Mouse (Mus musculus) brain, embryonic 14.5 days (tissue): ENCODE measurements around the gene Olfr71. TPM values are rescaled to one million over a fixed set of nuclear protein-coding genes. Genes with fewer than 3 reads are reported as not detected.

Experiments used
- DNase-seq: peaks from one replicate; pipeline ENCODE4 v3.0.0-alpha.2; 2011; ENCODE audit warnings: low read depth
- CTCF ChIP-seq: fragments of 200-500 bp; IDR thresholded peaks from 2 replicates; pipeline ENCODE4 v1.5.1; 2012; ENCODE audit warnings: inconsistent platforms, mild to moderate bottlenecking, moderate library complexity, borderline replicate concordance; ENCODE audit not compliant: insufficient read depth, insufficient read length; ENCODE audit errors: extremely low read depth
- POLR2A ChIP-seq: fragments of 200-500 bp; IDR thresholded peaks from 2 replicates; pipeline ENCODE4 v1.6.1; 2012; ENCODE audit warnings: mild to moderate bottlenecking, inconsistent platforms, borderline replicate concordance; ENCODE audit not compliant: poor library complexity, insufficient read depth, insufficient read length, severe bottlenecking; ENCODE audit errors: extremely low read depth
- polyA plus RNA-seq: library from polyadenylated mRNA; depleted of rRNA; stranded (reverse); fragments of >200 nt; gene quantifications from 2 replicates; pipeline ENCODE4 v1.2.3, GENCODE M21; 2012

Olfr71 gene
- polyA plus RNA-seq, 1 experiment, result not detected

- no peak for DNase-seq
- TF ChIP-seq CTCF (no peak), POLR2A (no peak)
Observed at GRCm38 (mm10) chr4:43729794-43730550, 19.9 kb upstream of the Olfr71 start, which contains the start of gene Spaar. Gene Spaar (plus strand): TSS chr4:43730034.

GRCm38 (mm10) chr4:43729126-43729525 is 19.1 kb upstream of the Olfr71 start:
- no peak for TF ChIP-seq CTCF
- no peak for TF ChIP-seq POLR2A
- no peak for DNase-seq

DNA sequence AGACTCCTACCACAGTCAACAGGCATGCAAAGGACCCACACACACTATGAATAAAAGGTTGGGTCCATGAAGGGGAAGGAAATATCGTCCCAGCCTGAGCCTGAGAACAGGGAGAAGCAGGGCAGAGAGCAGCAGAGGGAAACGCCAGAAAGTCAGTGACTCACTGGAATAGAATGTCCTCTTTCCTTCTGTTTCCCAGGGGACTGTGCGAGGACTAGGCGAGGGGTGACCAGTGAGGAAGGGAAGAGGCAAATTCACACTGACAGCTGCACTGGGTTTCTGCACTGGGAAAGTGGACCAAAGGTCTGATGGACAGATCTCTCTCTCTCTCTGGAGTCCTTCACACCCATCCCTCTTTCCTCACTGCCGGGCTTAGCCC is 18.5 kb upstream of the Olfr71 start:
- DNase-seq, result no peak
- TF ChIP-seq CTCF, result no peak
- TF ChIP-seq POLR2A, result no peak

- TF ChIP-seq CTCF (no peak), POLR2A (no peak)
Observed at GRCm38 (mm10) chr4:43727718-43728575, 17.9 kb upstream of the Olfr71 start.

DNA sequence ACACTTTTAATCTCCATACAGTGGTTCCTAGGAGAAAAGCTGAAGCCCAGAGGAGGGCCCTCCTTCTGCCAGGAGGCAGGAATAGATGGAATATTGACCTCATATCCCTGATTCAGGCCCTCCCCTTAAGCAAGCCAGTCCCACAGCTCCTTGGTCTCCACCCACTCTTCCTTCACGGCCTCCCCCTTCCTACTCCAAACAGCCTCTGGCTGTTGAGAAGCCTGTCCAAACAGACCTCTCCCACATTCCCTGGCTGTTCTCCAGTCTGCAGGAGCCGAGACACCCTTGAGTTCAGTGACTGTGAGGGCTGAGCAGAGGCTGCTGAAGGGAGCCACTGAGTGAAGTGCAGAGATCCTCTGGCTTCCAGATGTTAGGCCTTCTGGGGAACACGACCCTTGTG is 16.9 kb upstream of the Olfr71 start, which contains the start of gene Hrct1:
Gene Hrct1 (plus strand): TSS at position 194 of the 400 bp plus-strand sequence.
- TF ChIP-seq CTCF, result no peak
- TF ChIP-seq POLR2A, result no peak
- DNase-seq, result no peak

More at GRCm38 (mm10) chr4:43727718-43728575, 17.9 kb upstream of the Olfr71 start:
- no peak for DNase-seq

- DNase-seq, result no peak
- TF ChIP-seq CTCF (no peak), POLR2A (no peak)
Observed at GRCm38 (mm10) chr4:43726228-43726993, 16.4 kb upstream of the Olfr71 start.

DNA sequence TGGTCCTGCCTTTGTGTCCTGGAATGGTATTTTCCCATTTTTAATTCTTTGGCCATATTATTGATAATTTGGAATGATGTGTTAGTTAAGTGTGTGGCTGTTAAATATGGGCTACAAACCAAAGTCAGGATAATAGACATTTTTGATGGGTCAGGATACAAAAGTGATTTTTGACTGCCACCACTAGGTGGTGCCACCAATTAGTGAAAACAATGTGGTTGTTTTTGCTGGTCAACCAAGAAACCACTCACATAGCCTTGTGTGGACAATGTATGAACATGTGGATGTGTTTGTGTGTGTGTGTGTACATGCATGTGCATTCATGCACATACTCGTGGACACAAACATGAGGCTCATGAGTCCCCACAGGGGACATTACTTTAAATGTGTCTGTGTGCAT is 14.7 kb upstream of the Olfr71 start:
- TF ChIP-seq CTCF (peak; percentile 43; the same call in 1 of the 2 replicates), POLR2A (no peak)
- DNase-seq, result peak; percentile 35

GRCm38 (mm10) chr4:43722191-43722590 is 12.1 kb upstream of the Olfr71 start:
- TF ChIP-seq POLR2A (no peak), CTCF (no peak)
- DNase-seq, result peak; percentile 31

DNA sequence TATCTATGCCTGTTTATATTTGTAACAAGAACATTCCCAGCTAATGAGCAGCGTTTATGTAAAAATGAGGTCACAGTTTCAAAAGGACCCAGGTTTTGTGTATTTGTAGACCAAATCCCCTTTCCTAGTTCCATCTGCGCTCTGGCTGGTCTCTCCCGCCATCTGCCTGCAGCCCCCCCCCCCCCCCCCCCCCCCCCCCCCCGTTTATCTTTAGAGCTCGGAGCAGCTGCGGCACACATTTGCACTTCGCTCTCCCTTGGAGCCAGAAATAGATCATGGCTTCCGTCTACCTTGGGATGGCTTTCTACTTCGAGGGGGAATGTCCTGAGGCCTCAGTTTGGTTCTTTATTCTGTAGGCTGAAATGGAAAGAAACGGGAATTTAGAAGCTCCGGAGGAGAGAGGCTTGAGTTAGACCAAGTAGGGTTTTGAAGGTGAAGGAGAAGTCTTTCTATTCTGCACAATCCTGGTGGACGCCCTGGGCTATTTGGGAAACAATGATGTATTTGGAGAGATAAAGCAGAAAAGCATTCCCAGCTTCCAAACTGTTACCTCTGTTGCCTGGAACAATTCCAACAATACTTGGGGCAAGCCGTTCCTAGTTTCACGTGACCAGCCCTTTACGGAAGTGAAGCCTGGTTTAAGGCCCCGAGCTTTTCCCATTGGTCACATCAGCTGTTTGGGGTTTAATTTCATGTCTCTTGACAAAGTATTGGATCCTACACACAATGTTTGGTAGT is 10.6 kb upstream of the Olfr71 start:
- TF ChIP-seq POLR2A, result no peak
- TF ChIP-seq CTCF, result no peak
- DNase-seq, result peak; percentile 75

DNA sequence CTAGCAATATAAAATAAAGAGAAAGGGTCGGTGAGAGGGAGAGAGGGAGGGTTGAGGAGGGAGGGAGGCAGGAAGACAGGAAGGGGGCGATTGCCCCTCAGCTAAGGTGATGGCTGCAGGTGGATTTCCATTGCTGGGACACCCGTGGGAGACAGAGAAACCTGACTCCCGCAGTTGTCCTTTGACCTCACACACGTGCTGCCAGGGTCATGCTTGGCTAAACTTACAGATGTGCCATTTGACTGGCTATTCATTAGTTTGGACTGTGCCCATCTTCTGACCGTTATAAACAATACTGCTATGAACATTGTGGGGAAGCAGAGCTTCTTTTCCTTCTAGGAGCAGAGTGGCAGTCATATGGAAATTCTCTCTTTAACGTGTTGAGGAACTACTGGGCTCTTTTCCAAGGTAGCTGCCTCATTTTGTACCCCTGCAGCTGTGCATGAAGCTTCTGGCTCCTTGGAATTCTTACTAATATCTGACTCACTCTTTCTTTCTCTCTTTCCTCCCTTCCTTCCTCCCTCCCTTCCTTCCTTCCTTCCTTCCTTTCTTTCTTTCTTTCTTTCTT is 3.7 kb upstream of the Olfr71 start:
- peak; percentile 79 for DNase-seq
- TF ChIP-seq POLR2A (no peak), CTCF (no peak)

GRCm38 (mm10) chr4:43711821-43712220 is 1.8 kb upstream of the Olfr71 start:
- peak; percentile 81 for DNase-seq
- TF ChIP-seq CTCF, result peak; percentile 88
- no peak for TF ChIP-seq POLR2A
